Mouse (Mus musculus): ENCODE measurements around the gene Slc12a3. TPM values are rescaled to one million over a fixed set of nuclear protein-coding genes. Genes with fewer than 3 reads are reported as not detected.

Gene Slc12a3
- 0.29 and 0.41 TPM in 2 replicates for polyA plus RNA-seq (2012; rRNA removed)

GRCm38 (mm10) chr8:94328932-94329728 lies at the start of gene Slc12a3:
Gene Slc12a3 (plus strand): TSS chr8:94329201.
- TF ChIP-seq POLR2A (IDR thresholded peaks at IDR 0.05; ENCODE audit: borderline replicate concordance, extremely low read depth, insufficient read depth, insufficient read length, poor library complexity, severe bottlenecking) = no peak
- no peak for TF ChIP-seq CTCF (IDR thresholded peaks at IDR 0.05; ENCODE audit: borderline replicate concordance, extremely low read depth, insufficient read depth, insufficient read length)
- DNase-seq (ENCODE audit: low read depth) = no peak

- no peak for DNase-seq (ENCODE audit: low read depth)
- no peak for TF ChIP-seq CTCF (IDR thresholded peaks at IDR 0.05; ENCODE audit: borderline replicate concordance, extremely low read depth, insufficient read depth, insufficient read length)
- no peak for TF ChIP-seq POLR2A (IDR thresholded peaks at IDR 0.05; ENCODE audit: borderline replicate concordance, extremely low read depth, insufficient read depth, insufficient read length, poor library complexity, severe bottlenecking)
These were observed 48.9 kb upstream of the Slc12a3 start for GRCm38 (mm10) chr8:94280001-94280613.

- TF ChIP-seq CTCF (IDR thresholded peaks at IDR 0.05; ENCODE audit: borderline replicate concordance, extremely low read depth, insufficient read depth, insufficient read length) (no peak), POLR2A (IDR thresholded peaks at IDR 0.05; ENCODE audit: borderline replicate concordance, extremely low read depth, insufficient read depth, insufficient read length, poor library complexity, severe bottlenecking) (no peak)
- DNase-seq (ENCODE audit: low read depth) = peak; percentile 25
These were observed 46.5 kb upstream of the Slc12a3 start for GRCm38 (mm10) chr8:94282453-94282985.

GRCm38 (mm10) chr8:94284204-94284603 lies 44.8 kb upstream of the Slc12a3 start:
- no peak for TF ChIP-seq POLR2A (IDR thresholded peaks at IDR 0.05; ENCODE audit: borderline replicate concordance, extremely low read depth, insufficient read depth, insufficient read length, poor library complexity, severe bottlenecking)
- TF ChIP-seq CTCF (IDR thresholded peaks at IDR 0.05; ENCODE audit: borderline replicate concordance, extremely low read depth, insufficient read depth, insufficient read length) = no peak
- no peak for DNase-seq (ENCODE audit: low read depth)

GRCm38 (mm10) chr8:94290606-94291005 lies 38.4 kb upstream of the Slc12a3 start:
- no peak for TF ChIP-seq CTCF (IDR thresholded peaks at IDR 0.05; ENCODE audit: borderline replicate concordance, extremely low read depth, insufficient read depth, insufficient read length)
- DNase-seq (ENCODE audit: low read depth) = no peak

GRCm38 (mm10) chr8:94292072-94292471 lies 36.9 kb upstream of the Slc12a3 start:
- DNase-seq (ENCODE audit: low read depth) = peak; percentile 58
- TF ChIP-seq POLR2A (IDR thresholded peaks at IDR 0.05; ENCODE audit: borderline replicate concordance, extremely low read depth, insufficient read depth, insufficient read length, poor library complexity, severe bottlenecking) (no peak), CTCF (IDR thresholded peaks at IDR 0.05; ENCODE audit: borderline replicate concordance, extremely low read depth, insufficient read depth, insufficient read length) (no peak)

GRCm38 (mm10) chr8:94292626-94293025 lies 36.4 kb upstream of the Slc12a3 start:
- no peak for DNase-seq (ENCODE audit: low read depth)
- no peak for TF ChIP-seq CTCF (IDR thresholded peaks at IDR 0.05; ENCODE audit: borderline replicate concordance, extremely low read depth, insufficient read depth, insufficient read length)
- no peak for TF ChIP-seq POLR2A (IDR thresholded peaks at IDR 0.05; ENCODE audit: borderline replicate concordance, extremely low read depth, insufficient read depth, insufficient read length, poor library complexity, severe bottlenecking)

GRCm38 (mm10) chr8:94295687-94296086 lies 33.3 kb upstream of the Slc12a3 start:
- peak; percentile 27 for DNase-seq (ENCODE audit: low read depth)
- no peak for TF ChIP-seq POLR2A (IDR thresholded peaks at IDR 0.05; ENCODE audit: borderline replicate concordance, extremely low read depth, insufficient read depth, insufficient read length, poor library complexity, severe bottlenecking)
- no peak for TF ChIP-seq CTCF (IDR thresholded peaks at IDR 0.05; ENCODE audit: borderline replicate concordance, extremely low read depth, insufficient read depth, insufficient read length)

GRCm38 (mm10) chr8:94296312-94296991 lies 32.5 kb upstream of the Slc12a3 start:
- DNase-seq (ENCODE audit: low read depth) = no peak
- TF ChIP-seq CTCF (IDR thresholded peaks at IDR 0.05; ENCODE audit: borderline replicate concordance, extremely low read depth, insufficient read depth, insufficient read length) (no peak), POLR2A (IDR thresholded peaks at IDR 0.05; ENCODE audit: borderline replicate concordance, extremely low read depth, insufficient read depth, insufficient read length, poor library complexity, severe bottlenecking) (no peak)

- no peak for TF ChIP-seq POLR2A (IDR thresholded peaks at IDR 0.05; ENCODE audit: borderline replicate concordance, extremely low read depth, insufficient read depth, insufficient read length, poor library complexity, severe bottlenecking)
- TF ChIP-seq CTCF (IDR thresholded peaks at IDR 0.05; ENCODE audit: borderline replicate concordance, extremely low read depth, insufficient read depth, insufficient read length) = no peak
- DNase-seq (ENCODE audit: low read depth) = no peak
These were observed 31.9 kb upstream of the Slc12a3 start for GRCm38 (mm10) chr8:94297101-94297500.

GRCm38 (mm10) chr8:94300809-94301208 lies 28.2 kb upstream of the Slc12a3 start:
- DNase-seq (ENCODE audit: low read depth) = no peak
- no peak for TF ChIP-seq POLR2A (IDR thresholded peaks at IDR 0.05; ENCODE audit: borderline replicate concordance, extremely low read depth, insufficient read depth, insufficient read length, poor library complexity, severe bottlenecking)
- no peak for TF ChIP-seq CTCF (IDR thresholded peaks at IDR 0.05; ENCODE audit: borderline replicate concordance, extremely low read depth, insufficient read depth, insufficient read length)
